Mouse (Mus musculus) small intestine, adult 2 months (tissue): ENCODE results near the gene Vmn1r115.
"Not testable (repeated sequence)": the region's sequence is repeated elsewhere in the genome, so short reads cannot be mapped to it uniquely, and the experiment has no call there.

Experiments
- CTCF ChIP-seq: fragments of 200-500 bp; IDR thresholded peaks from 2 replicates; pipeline ENCODE4 v1.5.1; 2012; ENCODE audit warnings: low read depth, mild to moderate bottlenecking, control low read depth, inconsistent platforms, low read length, moderate library complexity, mixed read lengths; ENCODE audit not compliant: insufficient replicate concordance, insufficient read length; ENCODE audit errors: extremely low read depth
- POLR2A ChIP-seq: fragments of 200-500 bp; IDR thresholded peaks from 2 replicates; pipeline ENCODE4 v1.6.1; 2012; ENCODE audit warnings: low read depth, mild to moderate bottlenecking, control low read depth, inconsistent platforms, low read length, moderate library complexity

DNA sequence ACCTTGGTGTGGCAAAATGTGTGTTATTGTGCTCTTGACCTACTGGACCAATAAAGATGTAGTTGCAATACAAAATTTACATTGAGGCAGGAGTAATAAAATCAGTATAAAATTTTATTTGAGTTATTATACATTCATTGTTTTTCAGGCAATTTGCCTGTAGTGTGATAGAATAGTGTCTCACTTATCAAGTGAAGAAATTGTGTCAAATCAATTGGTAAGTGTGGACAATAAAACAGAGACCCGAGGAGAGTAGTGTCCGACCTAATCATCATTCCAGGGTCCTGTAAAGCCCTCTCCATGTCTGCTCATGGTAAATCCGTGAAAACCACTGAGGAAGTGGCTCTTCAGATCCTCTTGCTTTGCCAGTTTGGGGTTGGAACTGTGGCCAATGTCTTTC, 27.2 kb upstream of the Vmn1r115 start, which contains the start of gene Vmn1r116:
- not testable (repeated sequence) for TF ChIP-seq CTCF, POLR2A
